Comparison of ENCODE assay signal across 8 mouse cellular contexts in genomic region chr11:118401195-118401594, GRCm38 (mm10). TPM values are rescaled to one million over a fixed set of nuclear protein-coding genes. Genes with fewer than 3 reads are reported as not detected.
DNase-seq lines count a peak whose midpoint lies in the region; ATAC-seq lines count a peak whose summit lies in the region.

No protein-coding gene starts in this region.

- H3K4me2 ChIP-seq in heart, embryonic 13.5 days = peak overlapping the region; percentile 24; the same call in 1 of the 2 replicates
- peak overlapping the region; percentile 7; the same call in 1 of the 2 replicates for H3K4me2 ChIP-seq in limb, embryonic 11.5 days (ENCODE audit: low read depth, severe bottlenecking)

- H3K9me3 ChIP-seq in heart, embryonic 13.5 days = no peaks in the 10 kb centered on the region
- H3K9me3 ChIP-seq in limb, embryonic 11.5 days (ENCODE audit: control insufficient read depth, low read length) = no peaks in the 10 kb centered on the region

- intact Hi-C loops in heart, postnatal 36 days (cut with DNase I) = no loop called here
- intact Hi-C loops in left cerebral cortex, postnatal 14 days (cut with DNase I) = no loop called here

- H3K36me3 ChIP-seq in heart, embryonic 13.5 days = peaks cover 5% of the 10 kb centered on the region
- H3K36me3 ChIP-seq in limb, embryonic 11.5 days (ENCODE audit: control insufficient read depth, insufficient read depth, low read length) = no peaks in the 10 kb centered on the region

- peaks cover 32% of the 10 kb centered on the region for H3K4me1 ChIP-seq in heart, embryonic 13.5 days
- peaks cover 21% of the 10 kb centered on the region for H3K4me1 ChIP-seq in limb, embryonic 11.5 days (ENCODE audit: control insufficient read depth, insufficient read depth, low read length)

- H3K27ac ChIP-seq in heart, embryonic 13.5 days (replicated peaks) = peak overlapping the region; percentile 76
- peak overlapping the region; percentile 77 for H3K27ac ChIP-seq in limb, embryonic 11.5 days (replicated peaks; ENCODE audit: low read depth, low read length)

- no peaks in the 10 kb centered on the region for H3K27me3 ChIP-seq in heart, embryonic 13.5 days (replicated peaks)
- H3K27me3 ChIP-seq in limb, embryonic 11.5 days (ENCODE audit: control insufficient read depth, insufficient read depth, low read length) = no peaks in the 10 kb centered on the region

- no peak for ATAC-seq in heart, embryonic 13.5 days (ENCODE audit: extremely low read depth, insufficient number of reproducible peaks, low FRiP score, low TSS enrichment)
- ATAC-seq in limb, embryonic 11.5 days (ENCODE audit: insufficient number of reproducible peaks, low FRiP score, low TSS enrichment, low read depth) = no peak

- H3K9ac ChIP-seq in heart, embryonic 13.5 days = peak overlapping the region; percentile 69
- H3K9ac ChIP-seq in limb, embryonic 11.5 days (ENCODE audit: low read length) = no peak overlapping the region; the same call in 1 of the 2 replicates

- DNase-seq in heart, postnatal 36 days = no peak
- DNase-seq in urinary bladder, adult 2 months (ENCODE audit: low spot score) = peak; percentile 19
- DNase-seq in urinary bladder, postnatal 25 days (ENCODE audit: low spot score) = no peak
- no peak for DNase-seq in limb, embryonic 11.5 days (ENCODE audit: low spot score)
- DNase-seq in left cerebral cortex, postnatal 14 days (ENCODE audit: low spot score in 2 of 2) = no peak
- no peak for DNase-seq in ovary, postnatal 36 days (ENCODE audit: low spot score)
- DNase-seq in ovary, postnatal 14 days (ENCODE audit: low spot score) = no peak

- 78% methylated on average over 4 of the region's 4 CpGs for WGBS in heart, embryonic 13.5 days
- 70% methylated on average over 4 of the region's 4 CpGs for WGBS in limb, embryonic 11.5 days

- no peak overlapping the region for H3K4me3 ChIP-seq in heart, embryonic 13.5 days
- H3K4me3 ChIP-seq in limb, embryonic 11.5 days (ENCODE audit: low read depth, low read length) = no peak overlapping the region

RNA-seq across cellular contexts. Expression of gene Lgals3bp, which starts 0.7 kb away (rescaled TPM):
- 7.3 and 8.8 TPM in 2 replicates for polyA plus RNA-seq in heart, embryonic 13.5 days (2015; fragmentation: Nextera tagmentation; extraction: Ambion mirVana)
- total RNA-seq in heart, postnatal 36 days (2021) = 10 to 100 TPM; 26.2 to 48.2 TPM
- polyA plus RNA-seq in urinary bladder, adult 2 months (2012; rRNA removed) = 154 and 187 TPM in 2 replicates
- polyA plus RNA-seq in limb, embryonic 11.5 days (2014; fragmentation: Nextera tagmentation; extraction: Ambion mirVana) = 3.6 and 4.1 TPM in 2 replicates
- 10 to 100 TPM; 12.3 to 14.1 TPM for total RNA-seq in left cerebral cortex, postnatal 14 days (2021)

RNA-seq across cellular contexts. Expression of gene Cant1, which starts 17.7 kb away (rescaled TPM):
- 18.9 and 19.1 TPM in 2 replicates for polyA plus RNA-seq in heart, embryonic 13.5 days (2015; fragmentation: Nextera tagmentation; extraction: Ambion mirVana)
- 10 to 100 TPM; 16.4 to 18.3 TPM for total RNA-seq in heart, postnatal 36 days (2021)
- 38.2 and 41.2 TPM in 2 replicates for polyA plus RNA-seq in urinary bladder, adult 2 months (2012; rRNA removed)
- 23.9 and 27.1 TPM in 2 replicates for polyA plus RNA-seq in limb, embryonic 11.5 days (2014; fragmentation: Nextera tagmentation; extraction: Ambion mirVana)
- total RNA-seq in left cerebral cortex, postnatal 14 days (2021) = 10 to 100 TPM; 38.2 to 40.0 TPM

RNA-seq across cellular contexts. Expression of gene C1qtnf1, which starts 26.8 kb away (rescaled TPM):
- polyA plus RNA-seq in heart, embryonic 13.5 days (2015; fragmentation: Nextera tagmentation; extraction: Ambion mirVana) = 5.5 and 7.1 TPM in 2 replicates
- total RNA-seq in heart, postnatal 36 days (2021) = 10 to 100 TPM; 19.8 to 24.5 TPM
- 31.7 and 38.1 TPM in 2 replicates for polyA plus RNA-seq in urinary bladder, adult 2 months (2012; rRNA removed)
- polyA plus RNA-seq in limb, embryonic 11.5 days (2014; fragmentation: Nextera tagmentation; extraction: Ambion mirVana) = 3.5 and 4.2 TPM in 2 replicates
- 1 to 10 TPM; 6.8 to 9.8 TPM for total RNA-seq in left cerebral cortex, postnatal 14 days (2021)

RNA-seq across cellular contexts. Expression of gene Timp2, which starts 45.7 kb away (rescaled TPM):
- polyA plus RNA-seq in heart, embryonic 13.5 days (2015; fragmentation: Nextera tagmentation; extraction: Ambion mirVana) = 61.0 and 63.6 TPM in 2 replicates
- 100 to 1,000 TPM; 118 to 123 TPM for total RNA-seq in heart, postnatal 36 days (2021)
- 600 and 646 TPM in 2 replicates for polyA plus RNA-seq in urinary bladder, adult 2 months (2012; rRNA removed)
- 64.4 and 68.4 TPM in 2 replicates for polyA plus RNA-seq in limb, embryonic 11.5 days (2014; fragmentation: Nextera tagmentation; extraction: Ambion mirVana)
- 100 to 1,000 TPM; 287 to 330 TPM for total RNA-seq in left cerebral cortex, postnatal 14 days (2021)

RNA-seq across cellular contexts. Expression of gene Cep295nl, which starts 58.9 kb away (rescaled TPM):
- 0.15 and 0.27 TPM in 2 replicates for polyA plus RNA-seq in heart, embryonic 13.5 days (2015; fragmentation: Nextera tagmentation; extraction: Ambion mirVana)
- total RNA-seq in heart, postnatal 36 days (2021) = under 1 TPM; 0.56 to 0.76 TPM
- polyA plus RNA-seq in urinary bladder, adult 2 months (2012; rRNA removed) = 1.3 and 2.3 TPM in 2 replicates
- polyA plus RNA-seq in limb, embryonic 11.5 days (2014; fragmentation: Nextera tagmentation; extraction: Ambion mirVana) = 0.21 and 0.53 TPM in 2 replicates
- 1 to 10 TPM; 1.2 to 1.3 TPM for total RNA-seq in left cerebral cortex, postnatal 14 days (2021)

Comparison
In these comparisons a context has a peak if more than half of its experiments do, and no peak if none do; other contexts are left out.
1. RNA of gene Lgals3bp, which starts 0.7 kb away (polyA plus RNA-seq): 154 to 187 TPM in urinary bladder, adult 2 months; 7.3 to 8.8 TPM in heart, embryonic 13.5 days and 3.6 to 4.1 TPM in limb, embryonic 11.5 days; every median in the first group is over 10 times any median in the second.